Mouse (Mus musculus) MEL (cell line): ENCODE results near the gene Tent4a. TPM values are rescaled to one million over a fixed set of nuclear protein-coding genes. Genes with fewer than 3 reads are reported as not detected.

Experiments used
- DNase-seq: peaks from one replicate; pipeline ENCODE4 v3.0.0; 2011; ENCODE audit warnings: low read depth, low spot score
- H3K27ac ChIP-seq: 2 replicates; pipeline ENCODE4 v1.5.1; 2012; ENCODE audit warnings: low read depth, mild to moderate bottlenecking, control low read depth, low read length, moderate library complexity; ENCODE audit not compliant: control insufficient read depth
- H3K27me3 ChIP-seq, 2 experiments: fragments of 150-350 bp in 1 of 2; sonication (generic) in 1 of 2; 2 replicates each; pipeline ENCODE4 v1.6.1; 2012; ENCODE audit warnings: low read length in 2 of 2, mild to moderate bottlenecking in 2 of 2, improper control_type of control experiment in 1 of 2, moderate library complexity in 1 of 2; ENCODE audit not compliant: insufficient read depth in 2 of 2, control insufficient read depth in 1 of 2
- H3K36me3 ChIP-seq, 2 experiments: 2 replicates each; pipeline ENCODE4 v1.6.1; 2012 to 2014; ENCODE audit warnings: low read length in 2 of 2, improper control_type of control experiment in 1 of 2, inconsistent platforms in 1 of 2, mild to moderate bottlenecking in 1 of 2; ENCODE audit not compliant: insufficient read depth in 2 of 2, control insufficient read depth in 1 of 2
- H3K4me1 ChIP-seq, 2 experiments: fragments of 150-350 bp in 1 of 2; sonication (generic) in 1 of 2; 2 replicates each; pipeline ENCODE4 v1.6.1; 2012; ENCODE audit warnings: low read length in 2 of 2, improper control_type of control experiment in 1 of 2, mild to moderate bottlenecking in 1 of 2; ENCODE audit not compliant: insufficient read depth in 2 of 2, control insufficient read depth in 1 of 2
- H3K4me3 ChIP-seq, 2 experiments: fragments of 150-350 bp in 1 of 2; sonication (generic) in 1 of 2; 2 replicates each; pipeline ENCODE4 v1.5.1; 2012; ENCODE audit warnings: low read depth in 2 of 2, low read length in 2 of 2, mild to moderate bottlenecking in 2 of 2, moderate library complexity in 2 of 2, control low read depth in 1 of 2, improper control_type of control experiment in 1 of 2; ENCODE audit not compliant: control insufficient read depth in 1 of 2, insufficient read depth in 1 of 2
- H3K79me2 ChIP-seq: 2 replicates; pipeline ENCODE4 v1.6.1; 2012; ENCODE audit warnings: mild to moderate bottlenecking, low read length, moderate library complexity; ENCODE audit not compliant: control insufficient read depth, poor library complexity, insufficient read depth
- H3K9ac ChIP-seq: 2 replicates; pipeline ENCODE4 v1.6.1; 2012; ENCODE audit warnings: low read depth, mild to moderate bottlenecking, control low read depth, low read length, moderate library complexity; ENCODE audit not compliant: control insufficient read depth, poor library complexity, severe bottlenecking
- H3K9me3 ChIP-seq: fragments of 150-350 bp; sonication (generic); replicated peaks from 2 replicates; pipeline ENCODE4 v1.6.1; 2012; ENCODE audit warnings: mild to moderate bottlenecking, low read length, improper control_type of control experiment, moderate library complexity; ENCODE audit not compliant: insufficient read depth
- BHLHE40 ChIP-seq: IDR thresholded peaks from 2 replicates; pipeline ENCODE4 v1.6.1; 2012; ENCODE audit warnings: low read depth, mild to moderate bottlenecking, inconsistent platforms, low read length, improper control_type of control experiment, borderline replicate concordance
- CTCF ChIP-seq, 3 experiments: IDR thresholded peaks in 2 of 3; conservative IDR thresholded peaks in 1 of 3; 2 replicates each; pipeline ENCODE4 v1.5.1; 2011 to 2012; ENCODE audit warnings: low read length in 3 of 3, low read depth in 2 of 3, mild to moderate bottlenecking in 2 of 3, improper control_type of control experiment in 1 of 3, inconsistent platforms in 1 of 3, mixed read lengths in 1 of 3, moderate library complexity in 1 of 3; ENCODE audit not compliant: control insufficient read depth in 1 of 3, insufficient read depth in 1 of 3, poor library complexity in 1 of 3, severe bottlenecking in 1 of 3
- EP300 ChIP-seq, 2 experiments: IDR thresholded peaks; 2 replicates each; pipeline ENCODE4 v1.6.1; 2011; ENCODE audit warnings: improper control_type of control experiment in 2 of 2, low read length in 2 of 2, low read depth in 1 of 2, mild to moderate bottlenecking in 1 of 2
- GABPA ChIP-seq: IDR thresholded peaks from 2 replicates; pipeline ENCODE4 v1.6.1; 2012; ENCODE audit warnings: low read depth, mild to moderate bottlenecking, inconsistent platforms, low read length, improper control_type of control experiment, moderate library complexity
- HCFC1 ChIP-seq: IDR thresholded peaks from 2 replicates; pipeline ENCODE4 v1.6.1; 2012; ENCODE audit warnings: low read depth, mild to moderate bottlenecking, inconsistent platforms, low read length, improper control_type of control experiment, moderate library complexity
- JUND ChIP-seq: IDR thresholded peaks from 2 replicates; pipeline ENCODE4 v1.6.1; 2011; ENCODE audit warnings: low read depth, mild to moderate bottlenecking, improper control_type of control experiment, low read length
- MXI1 ChIP-seq: IDR thresholded peaks from 2 replicates; pipeline ENCODE4 v1.6.1; 2011; ENCODE audit warnings: mild to moderate bottlenecking, low read depth, low read length, improper control_type of control experiment
- MYB ChIP-seq: IDR thresholded peaks from 2 replicates; pipeline ENCODE4 v1.6.1; 2011; ENCODE audit warnings: mild to moderate bottlenecking, low read depth, low read length, improper control_type of control experiment
- MYC ChIP-seq: IDR thresholded peaks from 2 replicates; pipeline ENCODE4 v1.6.1; 2011; ENCODE audit warnings: low read depth, mild to moderate bottlenecking, low read length, improper control_type of control experiment, moderate library complexity
- NRF1 ChIP-seq: IDR thresholded peaks from 2 replicates; pipeline ENCODE4 v1.6.1; 2014; ENCODE audit warnings: low read depth, mild to moderate bottlenecking, inconsistent platforms, low read length, improper control_type of control experiment, moderate library complexity; ENCODE audit not compliant: poor library complexity, insufficient read depth, severe bottlenecking
- POLR2A ChIP-seq, 2 experiments: IDR thresholded peaks; 2 replicates each; pipeline ENCODE4 v1.6.1; 2011 to 2012; ENCODE audit warnings: low read length in 2 of 2, mild to moderate bottlenecking in 2 of 2, control low read depth in 1 of 2, improper control_type of control experiment in 1 of 2, low read depth in 1 of 2, moderate library complexity in 1 of 2; ENCODE audit not compliant: control insufficient read depth in 1 of 2, insufficient read depth in 1 of 2, poor library complexity in 1 of 2
- POLR2AphosphoS2 ChIP-seq: IDR thresholded peaks from 2 replicates; pipeline ENCODE4 v1.6.1; 2011; ENCODE audit warnings: low read length, improper control_type of control experiment
- POLR2AphosphoS5 ChIP-seq: IDR thresholded peaks from 2 replicates; pipeline ENCODE4 v1.6.1; 2012; ENCODE audit warnings: low read depth, borderline replicate concordance, mild to moderate bottlenecking, inconsistent platforms, low read length, moderate library complexity, mixed read lengths
- RAD21 ChIP-seq: IDR thresholded peaks from 2 replicates; pipeline ENCODE4 v1.6.1; 2011; ENCODE audit warnings: mild to moderate bottlenecking, low read depth, low read length, improper control_type of control experiment
- SMC3 ChIP-seq: IDR thresholded peaks from 2 replicates; pipeline ENCODE4 v1.6.1; 2011; ENCODE audit warnings: low read depth, low read length, improper control_type of control experiment
- TAL1 ChIP-seq: IDR thresholded peaks from 2 replicates; pipeline ENCODE4 v1.6.1; 2012; ENCODE audit warnings: mild to moderate bottlenecking, inconsistent platforms, low read length, moderate library complexity, mixed read lengths
- TBP ChIP-seq: IDR thresholded peaks from 2 replicates; pipeline ENCODE4 v1.8.0; 2011; ENCODE audit warnings: low read depth, low read length, improper control_type of control experiment
- USF1 ChIP-seq: IDR thresholded peaks from 2 replicates; pipeline ENCODE4 v1.6.1; 2014; ENCODE audit warnings: low read depth, mild to moderate bottlenecking, inconsistent platforms, low read length, improper control_type of control experiment, moderate library complexity
- ZC3H11A ChIP-seq: IDR thresholded peaks from 2 replicates; pipeline ENCODE4 v1.6.1; 2012; ENCODE audit warnings: low read depth, mild to moderate bottlenecking, inconsistent platforms, low read length, improper control_type of control experiment
- ZKSCAN1 ChIP-seq: IDR thresholded peaks from 2 replicates; pipeline ENCODE4 v1.6.1; 2012; ENCODE audit warnings: low read depth, mild to moderate bottlenecking, inconsistent platforms, low read length, improper control_type of control experiment, moderate library complexity
- ZMIZ1 ChIP-seq: IDR thresholded peaks from 2 replicates; pipeline ENCODE4 v1.6.1; 2012; ENCODE audit warnings: low read depth, mild to moderate bottlenecking, inconsistent platforms, low read length, improper control_type of control experiment, moderate library complexity
- ZNF384 ChIP-seq: IDR thresholded peaks from 2 replicates; pipeline ENCODE4 v1.6.1; 2012; ENCODE audit warnings: low read depth, mild to moderate bottlenecking, inconsistent platforms, low read length, improper control_type of control experiment
- polyA plus RNA-seq, 2 experiments: library from polyadenylated mRNA; stranded (reverse) in 1 of 2; unstranded in 1 of 2; fragments of >175 nt in 1 of 2; fragments of >200 nt in 1 of 2; gene quantifications; 2 replicates each; pipeline versions ENCODE4 v1.2.1 to v1.2.4; 2012; ENCODE audit warnings: low replicate concordance in 2 of 2, low read depth in 1 of 2; ENCODE audit not compliant: insufficient read length in 2 of 2, insufficient read depth in 1 of 2, missing spikeins in 1 of 2
- total RNA-seq: library from RNA; depleted of rRNA; stranded (reverse); fragments of 300-350 nt; gene quantifications from 2 replicates; pipeline ENCODE4 v1.2.3, GENCODE M21; 2012

The Tent4a gene
- total and polyA plus RNA-seq, 3 experiments: 12.2 to 18.4 TPM; not detected in 1

DNA sequence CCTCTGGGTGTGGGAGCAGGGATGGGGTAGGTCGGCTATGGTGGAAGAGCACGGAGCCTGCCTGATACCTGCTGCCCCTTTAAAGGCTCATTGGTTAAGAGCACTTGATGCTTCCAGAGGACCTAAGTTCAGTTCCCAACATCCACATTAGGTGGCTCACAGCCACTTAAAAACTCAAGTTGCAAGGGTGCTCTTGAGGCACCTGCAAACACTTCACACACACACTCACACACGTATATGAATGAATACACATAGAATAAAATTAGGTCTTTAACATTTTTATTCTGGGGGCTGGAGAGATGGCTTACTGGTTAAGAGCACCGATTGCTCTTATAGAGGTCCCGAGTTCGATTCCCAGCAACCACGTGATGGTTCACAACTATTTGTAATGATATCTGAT lies 47.3 kb downstream of the Tent4a start:
- Histone ChIP-seq H3K9ac (no peak overlapping the region), H3K79me2 (no peaks in the 10 kb centered on the region), H3K9me3 (no peaks in the 10 kb centered on the region), H3K4me3 (no peak overlapping the region), H3K27me3 (no peaks in the 10 kb centered on the region; a peak in 2 of 4 replicates), H3K36me3 (no peaks in the 10 kb centered on the region), H3K27ac (no peak overlapping the region), H3K4me1 (no peaks in the 10 kb centered on the region; a peak in 1 of 4 replicates)
- no peak for DNase-seq
- no peak for TF ChIP-seq BHLHE40
- no peak for TF ChIP-seq GABPA
- no peak for TF ChIP-seq SMC3
- TF ChIP-seq MXI1: no peak
- no peak for TF ChIP-seq NRF1
- TF ChIP-seq POLR2AphosphoS5: no peak
- no peak for TF ChIP-seq POLR2AphosphoS2
- TF ChIP-seq MYB: no peak
- TF ChIP-seq ZNF384: no peak
- TF ChIP-seq USF1: no peak

DNA sequence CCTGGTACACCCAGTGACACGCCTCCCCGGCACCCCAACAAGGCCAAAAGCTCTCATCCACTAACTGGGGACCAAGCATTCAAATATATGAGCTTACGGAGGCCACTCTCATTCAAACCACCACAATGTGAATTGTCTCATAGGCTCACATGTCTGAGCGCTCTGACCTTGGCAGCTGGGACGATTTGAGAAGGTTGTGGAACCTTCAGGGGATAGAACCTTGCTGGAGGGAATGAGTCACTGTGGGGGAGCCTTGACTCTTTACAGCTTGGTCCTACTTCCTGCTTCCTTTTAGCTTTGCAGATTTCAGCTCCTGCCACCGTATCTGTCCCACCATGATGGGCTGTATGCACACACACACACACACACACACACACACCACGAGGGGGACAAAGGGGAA lies 48.6 kb downstream of the Tent4a start:
- H3K27me3 ChIP-seq: no peaks in the 10 kb centered on the region; a peak in 3 of 4 replicates
- H3K9me3 ChIP-seq: no peaks in the 10 kb centered on the region
- H3K27ac ChIP-seq: no peak overlapping the region
- no peaks in the 10 kb centered on the region for H3K36me3 ChIP-seq
- H3K9ac ChIP-seq: no peak overlapping the region
- H3K79me2 ChIP-seq: no peaks in the 10 kb centered on the region
- TF ChIP-seq BHLHE40 (no peak), JUND (no peak), EP300 (IDR thresholded peaks at IDR 0.05; ENCODE audit: low read depth in 1 of 2, low read length in 2 of 2) (no peak), ZKSCAN1 (no peak)
- H3K4me3 ChIP-seq: no peak overlapping the region
- DNase-seq: peak; percentile 47
- no peaks in the 10 kb centered on the region; a peak in 1 of 4 replicates for H3K4me1 ChIP-seq

DNA sequence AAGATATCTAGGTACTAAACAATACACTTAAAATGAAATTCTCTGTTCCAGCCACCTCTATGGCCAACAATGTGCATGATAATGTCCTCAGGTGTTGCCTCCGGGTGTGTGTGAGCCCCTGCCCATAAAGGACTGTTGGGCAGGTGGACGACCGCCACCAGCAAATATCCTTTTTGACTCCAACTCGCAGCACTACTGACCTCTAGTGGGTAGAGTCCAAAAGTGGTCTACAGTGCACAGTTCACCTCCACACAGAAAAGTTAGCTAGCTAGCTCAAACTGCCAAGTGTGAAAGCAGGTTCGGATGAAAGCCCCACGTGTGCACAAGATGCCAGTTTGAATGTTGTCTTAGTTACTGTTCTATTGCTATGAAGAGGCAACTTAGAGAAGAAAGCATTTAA lies 49.1 kb downstream of the Tent4a start:
- Histone ChIP-seq H3K27me3 (peaks cover 0 to 1% of the 10 kb centered on the region in 2 experiments; a peak in 3 of 4 replicates), H3K9me3 (no peaks in the 10 kb centered on the region), H3K4me1 (no peaks in the 10 kb centered on the region; a peak in 1 of 4 replicates), H3K9ac (no peak overlapping the region), H3K4me3 (no peak overlapping the region), H3K36me3 (no peaks in the 10 kb centered on the region), H3K79me2 (no peaks in the 10 kb centered on the region), H3K27ac (no peak overlapping the region)
- TF ChIP-seq CTCF (IDR thresholded peaks at IDR 0.05 in 2 of 3, conservative IDR thresholded peaks at IDR 0.05 in 1 of 3; ENCODE audit: control insufficient read depth in 1 of 3, insufficient read depth in 1 of 3, low read depth in 2 of 3, low read length in 3 of 3, poor library complexity in 1 of 3, severe bottlenecking in 1 of 3): peak; percentile 46 to 60 (median 46)
- no peak for TF ChIP-seq BHLHE40
- TF ChIP-seq EP300 (IDR thresholded peaks at IDR 0.05; ENCODE audit: low read depth in 1 of 2, low read length in 2 of 2): no peak
- TF ChIP-seq TBP: no peak
- no peak for TF ChIP-seq MYC
- no peak for TF ChIP-seq POLR2A (IDR thresholded peaks at IDR 0.05; ENCODE audit: control insufficient read depth in 1 of 2, insufficient read depth in 1 of 2, low read depth in 1 of 2, low read length in 2 of 2, poor library complexity in 1 of 2)
- peak; percentile 43; the same call in 1 of the 2 replicates for TF ChIP-seq SMC3
- TF ChIP-seq GABPA: no peak
- peak; percentile 61 for TF ChIP-seq RAD21
- TF ChIP-seq HCFC1: no peak
- no peak for TF ChIP-seq TAL1
- TF ChIP-seq ZKSCAN1: no peak
- peak; percentile 16; the same call in 1 of the 2 replicates for TF ChIP-seq ZC3H11A
- TF ChIP-seq ZMIZ1: no peak
- DNase-seq: peak; percentile 51
